Mouse (Mus musculus): ENCODE data around the gene Midn.

The Midn gene

GRCm38 (mm10) chr10:80143664-80144063, 4.4 kb upstream of the Midn start:
- no peak for DNase-seq (ENCODE audit: low spot score in 2 of 2)

GRCm38 (mm10) chr10:80144159-80144558, 3.9 kb upstream of the Midn start:
- DNase-seq (ENCODE audit: low spot score in 2 of 2), result no peak

GRCm38 (mm10) chr10:80144864-80145838, 2.9 kb upstream of the Midn start:
- peak; percentile 53 to 76 for DNase-seq (ENCODE audit: low spot score in 2 of 2)

- DNase-seq (ENCODE audit: low spot score in 2 of 2), result no peak
These were observed 2.2 kb upstream of the Midn start for GRCm38 (mm10) chr10:80145896-80146295.

- no peak for DNase-seq (ENCODE audit: low spot score in 2 of 2)
These were observed 1.5 kb upstream of the Midn start for GRCm38 (mm10) chr10:80146568-80147011.

GRCm38 (mm10) chr10:80147146-80147718, 840 bp upstream of the Midn start:
- DNase-seq (ENCODE audit: low spot score in 2 of 2), result no peak

- peak; percentile 91 to 92 for DNase-seq (ENCODE audit: low spot score in 2 of 2)
These were observed 678 bp downstream of the Midn start for GRCm38 (mm10) chr10:80148610-80149290.

- peak; percentile 94 to 97 for DNase-seq (ENCODE audit: low spot score in 2 of 2)
These were observed 1.5 kb downstream of the Midn start for GRCm38 (mm10) chr10:80149291-80150225.

- DNase-seq (ENCODE audit: low spot score in 2 of 2), result peak; percentile 53 to 67
These were observed 2.4 kb downstream of the Midn start for GRCm38 (mm10) chr10:80150226-80151210.

- DNase-seq (ENCODE audit: low spot score in 2 of 2), result peak; percentile 55 to 68
These were observed 3.4 kb downstream of the Midn start for GRCm38 (mm10) chr10:80151211-80152034.

GRCm38 (mm10) chr10:80152071-80152872, 4.2 kb downstream of the Midn start:
- DNase-seq (ENCODE audit: low spot score in 2 of 2), result no peak

- DNase-seq (ENCODE audit: low spot score in 2 of 2), result peak; percentile 56 to 57
These were observed 4.8 kb downstream of the Midn start for GRCm38 (mm10) chr10:80152873-80153260.

- DNase-seq (ENCODE audit: low spot score in 2 of 2), result no peak
These were observed 5.6 kb downstream of the Midn start for GRCm38 (mm10) chr10:80153713-80154112.

- no peak for DNase-seq (ENCODE audit: low spot score in 2 of 2)
These were observed 6.3 kb downstream of the Midn start for GRCm38 (mm10) chr10:80154384-80154783.

- no peak for DNase-seq (ENCODE audit: low spot score in 2 of 2)
These were observed 7.2 kb downstream of the Midn start for GRCm38 (mm10) chr10:80155277-80155676.

GRCm38 (mm10) chr10:80156002-80156751, 8.1 kb downstream of the Midn start:
- DNase-seq (ENCODE audit: low spot score in 2 of 2), result no peak

- DNase-seq (ENCODE audit: low spot score in 2 of 2), result no peak
These were observed 8.6 kb downstream of the Midn start for GRCm38 (mm10) chr10:80156752-80157053.

Measured in natural killer cell, adult 2 months (primary cell).